Mouse (Mus musculus) intestine, embryonic 14.5 days (tissue): ENCODE measurements around the gene Rabgap1l. TPM values are rescaled to one million over a fixed set of nuclear protein-coding genes. Genes with fewer than 3 reads are reported as not detected.

ENCODE experiments used
- ATAC-seq: fragments of 200-750 bp; cut with Nextera tagmentation; replicated peaks from 2 replicates; pipeline ENCODE4 v1.8.0; 2017; ENCODE audit warnings: low read depth, moderate number of reproducible peaks, moderate TSS enrichment, moderate library complexity; ENCODE audit not compliant: low FRiP score, low TSS enrichment
- DNase-seq: peaks from one replicate; pipeline ENCODE4 v3.0.0-alpha.2; 2018; ENCODE audit warnings: low spot score
- H3K27ac ChIP-seq: fragments of 300-500 bp; sonication (generic); 2 replicates; pipeline ENCODE4 v1.5.1; 2014; ENCODE audit warnings: low read depth, mild to moderate bottlenecking, control low read depth
- H3K27me3 ChIP-seq: fragments of 300-500 bp; sonication (generic); replicated peaks from 2 replicates; pipeline ENCODE4 v1.6.1; 2014; ENCODE audit warnings: low read length, control low read depth; ENCODE audit not compliant: control insufficient read depth, insufficient read depth
- H3K36me3 ChIP-seq: fragments of 300-500 bp; sonication (generic); 2 replicates; pipeline ENCODE4 v1.6.1; 2014; ENCODE audit warnings: low read length, control low read depth; ENCODE audit not compliant: control insufficient read depth, insufficient read depth
- H3K4me1 ChIP-seq: fragments of 300-500 bp; sonication (generic); replicated peaks from 2 replicates; pipeline ENCODE4 v1.6.1; 2014; ENCODE audit warnings: low read length, control low read depth, mixed read lengths; ENCODE audit not compliant: control insufficient read depth, insufficient read depth
- H3K4me2 ChIP-seq: fragments of 300-500 bp; sonication (generic); 2 replicates; pipeline ENCODE4 v1.6.1; 2014; ENCODE audit warnings: low read length
- H3K4me3 ChIP-seq: fragments of 300-500 bp; sonication (generic); 2 replicates; pipeline ENCODE4 v1.5.1; 2014; ENCODE audit warnings: low read depth, low read length, control low read depth, mixed read lengths
- H3K9ac ChIP-seq: fragments of 300-500 bp; sonication (generic); 2 replicates; pipeline ENCODE4 v1.6.1; 2014; ENCODE audit warnings: mild to moderate bottlenecking, low read length
- H3K9me3 ChIP-seq: fragments of 300-500 bp; sonication (generic); 2 replicates; pipeline ENCODE4 v1.6.1; 2016; ENCODE audit warnings: low read length, control low read depth; ENCODE audit not compliant: control insufficient read depth
- WGBS: fragments of 180-500 bp; shearing (Covaris S2); extraction: QIAGEN DNeasy Blood & Tissue Kit; methylation state at CpG from one replicate; pipeline ENCODE4 v1.1.7; 2014; 5-methylcytosine and 5-hydroxymethylcytosine counted together
- polyA plus RNA-seq: library from polyadenylated mRNA; unstranded; fragments of >200 nt; fragmentation: Nextera tagmentation; extraction: Ambion mirVana; gene quantifications from 2 replicates; pipeline ENCODE4 v1.2.1, GENCODE M21; 2014

The Rabgap1l gene
- polyA plus RNA-seq, 1 experiment from 2014 or later: 19.9 TPM

DNA sequence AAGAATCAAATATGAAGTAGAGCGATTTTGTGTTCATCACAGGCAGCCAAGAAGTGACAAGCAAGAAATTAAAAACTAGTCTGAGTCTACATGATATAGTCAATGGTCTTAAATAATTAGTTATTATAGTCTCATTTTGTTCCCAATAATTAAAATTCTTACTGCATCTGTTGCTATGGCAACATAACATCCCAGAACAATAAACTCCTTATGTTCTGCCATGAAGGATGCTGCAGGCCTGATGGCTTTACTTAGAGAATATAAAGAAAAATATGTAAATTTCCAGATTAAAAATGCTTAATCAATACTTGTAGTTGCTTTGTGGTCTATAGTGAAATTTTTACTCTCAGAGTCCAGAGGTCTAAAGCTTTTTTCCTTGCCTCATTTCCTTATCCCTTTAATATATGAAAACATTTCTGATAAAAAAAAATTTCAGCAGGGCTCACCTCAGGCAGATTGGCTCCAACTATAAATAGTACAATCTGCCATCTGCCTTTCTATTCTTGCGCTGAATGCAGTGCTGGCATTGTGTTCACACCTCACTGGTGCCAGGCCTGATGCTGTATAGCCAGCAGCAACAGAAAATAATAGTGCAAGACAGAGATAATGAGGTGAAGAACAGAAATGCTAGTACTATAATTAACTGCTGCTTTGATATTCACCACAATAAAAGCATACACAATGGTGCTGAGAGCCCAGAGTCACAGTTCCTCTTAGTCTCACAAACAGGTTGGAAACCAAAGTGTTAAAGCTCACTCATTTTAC is 258.3 kb downstream of the Rabgap1l start:
- no peaks in the 10 kb centered on the region for H3K36me3 ChIP-seq
- H3K27me3 ChIP-seq: no peaks in the 10 kb centered on the region
- 84% methylated on average over 2 of the region's 2 CpGs for WGBS
- H3K27ac ChIP-seq: no peak overlapping the region
- no peaks in the 10 kb centered on the region for H3K4me1 ChIP-seq
- H3K4me3 ChIP-seq: no peak overlapping the region
- ATAC-seq (no peak), DNase-seq (no peak)
- no peak overlapping the region for H3K9ac ChIP-seq
- H3K4me2 ChIP-seq: no peak overlapping the region
- H3K9me3 ChIP-seq: no peaks in the 10 kb centered on the region

DNA sequence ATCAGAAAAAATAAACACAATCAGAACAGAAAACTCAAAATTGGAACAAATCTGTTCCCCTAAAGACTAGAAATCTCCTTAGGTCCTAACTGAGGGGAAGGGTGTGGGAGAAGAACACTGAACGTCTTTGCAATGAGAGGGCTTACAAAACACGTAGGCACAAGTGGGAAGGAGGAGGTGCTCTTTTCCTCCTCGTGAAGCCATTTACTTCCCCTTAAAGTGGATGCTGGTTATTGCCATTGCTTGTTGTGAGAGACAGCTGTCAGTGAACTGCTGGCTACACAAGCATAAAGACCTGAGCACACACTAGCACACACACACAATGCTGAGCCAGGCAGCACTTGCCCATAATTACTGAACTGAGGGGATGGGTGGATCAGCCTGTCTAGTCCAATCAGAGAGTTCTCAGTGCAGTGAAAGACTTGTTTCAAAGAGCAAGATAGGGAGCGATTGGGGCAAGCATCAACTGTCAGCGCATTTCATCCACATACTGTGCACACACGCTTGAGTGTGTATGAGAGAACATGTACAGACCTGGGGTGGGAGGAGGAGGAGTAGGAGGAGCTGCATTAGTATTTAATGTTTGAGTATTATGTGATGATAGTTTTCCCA is 259.7 kb downstream of the Rabgap1l start:
- no peak overlapping the region for H3K9ac ChIP-seq
- H3K9me3 ChIP-seq: no peaks in the 10 kb centered on the region
- no peaks in the 10 kb centered on the region for H3K27me3 ChIP-seq
- H3K4me2 ChIP-seq: no peak overlapping the region
- 67% methylated on average over 6 of the region's 6 CpGs for WGBS
- no peaks in the 10 kb centered on the region for H3K36me3 ChIP-seq
- no peaks in the 10 kb centered on the region for H3K4me1 ChIP-seq
- ATAC-seq (no peak), DNase-seq (no peak)
- H3K27ac ChIP-seq: no peak overlapping the region
- no peak overlapping the region for H3K4me3 ChIP-seq

DNA sequence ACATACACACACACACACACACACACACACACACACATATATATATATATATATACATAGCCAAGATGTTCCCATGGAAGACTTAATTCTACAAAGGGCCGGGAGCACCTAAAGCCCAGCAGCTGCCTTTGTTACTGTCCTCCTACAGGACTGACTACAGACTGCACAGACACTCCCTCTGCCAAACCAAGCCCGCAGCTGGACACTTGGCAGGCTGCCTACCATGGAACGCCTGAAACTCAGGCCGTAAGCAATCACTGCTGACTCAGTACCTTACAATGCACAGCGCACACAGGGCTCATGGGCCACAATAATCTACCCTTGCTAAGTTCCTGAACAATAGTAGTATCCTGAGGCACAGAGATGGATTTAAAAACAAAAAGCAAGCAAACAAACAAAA is 261.6 kb downstream of the Rabgap1l start:
- ATAC-seq: no peak
- DNase-seq: peak; percentile 86

DNA sequence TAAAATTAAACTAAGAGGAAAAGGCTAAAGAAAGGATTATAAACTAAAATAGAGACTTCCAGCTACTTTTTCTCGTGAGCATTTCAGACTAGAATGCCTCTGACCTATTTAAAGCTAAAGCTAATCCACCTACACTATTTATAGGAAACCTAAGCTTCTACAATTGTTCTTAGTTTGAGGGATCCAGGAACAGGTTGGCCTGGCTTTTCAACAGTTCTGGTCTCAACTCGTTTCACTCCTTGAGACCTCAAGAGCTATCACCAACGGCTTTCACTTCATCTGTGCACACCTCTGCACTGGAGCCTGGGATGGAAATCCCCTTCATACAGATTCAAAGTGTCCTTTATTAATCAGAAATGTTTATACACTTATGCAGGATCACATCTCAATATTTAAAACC is 271.1 kb downstream of the Rabgap1l start:
- DNase-seq (no peak), ATAC-seq (no peak)
- Histone ChIP-seq H3K4me2 (no peak overlapping the region), H3K9me3 (no peaks in the 10 kb centered on the region), H3K27ac (no peak overlapping the region), H3K9ac (no peak overlapping the region), H3K27me3 (no peaks in the 10 kb centered on the region), H3K36me3 (no peaks in the 10 kb centered on the region), H3K4me1 (no peaks in the 10 kb centered on the region), H3K4me3 (no peak overlapping the region)
- 66% methylated on average over 3 of the region's 3 CpGs for WGBS

More for the DNA sequence above, 261.6 kb downstream of the Rabgap1l start:
- Histone ChIP-seq H3K36me3 (no peaks in the 10 kb centered on the region), H3K4me2 (no peak overlapping the region), H3K4me1 (no peaks in the 10 kb centered on the region), H3K4me3 (no peak overlapping the region), H3K27ac (no peak overlapping the region), H3K27me3 (no peaks in the 10 kb centered on the region), H3K9me3 (no peaks in the 10 kb centered on the region), H3K9ac (no peak overlapping the region)
- 27% methylated on average over 5 of the region's 5 CpGs for WGBS

DNA sequence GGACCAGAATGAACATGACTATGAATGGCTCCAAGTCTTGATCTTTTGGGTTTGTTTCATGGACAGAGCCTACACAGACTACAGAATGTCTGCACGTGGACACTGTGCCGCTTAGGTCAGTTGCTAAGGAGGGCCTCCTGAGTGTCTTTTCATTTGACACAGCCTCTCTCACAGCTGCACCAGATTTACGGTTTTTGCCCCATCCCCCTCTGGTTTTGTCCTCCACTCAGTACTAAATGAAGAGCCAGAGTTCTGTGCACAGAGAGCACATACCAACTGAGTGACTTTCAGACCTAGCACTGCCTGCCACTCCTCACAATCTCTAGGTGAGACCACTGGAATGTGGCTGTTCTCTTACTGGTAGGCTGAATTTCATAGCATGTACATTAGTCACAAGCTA is 272.3 kb downstream of the Rabgap1l start:
- Histone ChIP-seq H3K9me3 (no peaks in the 10 kb centered on the region), H3K4me2 (no peak overlapping the region), H3K9ac (no peak overlapping the region), H3K36me3 (no peaks in the 10 kb centered on the region), H3K27me3 (no peaks in the 10 kb centered on the region), H3K27ac (no peak overlapping the region), H3K4me1 (no peaks in the 10 kb centered on the region), H3K4me3 (no peak overlapping the region)
- DNase-seq (no peak), ATAC-seq (no peak)
- WGBS: 45% methylated on average over 3 of the region's 3 CpGs

DNA sequence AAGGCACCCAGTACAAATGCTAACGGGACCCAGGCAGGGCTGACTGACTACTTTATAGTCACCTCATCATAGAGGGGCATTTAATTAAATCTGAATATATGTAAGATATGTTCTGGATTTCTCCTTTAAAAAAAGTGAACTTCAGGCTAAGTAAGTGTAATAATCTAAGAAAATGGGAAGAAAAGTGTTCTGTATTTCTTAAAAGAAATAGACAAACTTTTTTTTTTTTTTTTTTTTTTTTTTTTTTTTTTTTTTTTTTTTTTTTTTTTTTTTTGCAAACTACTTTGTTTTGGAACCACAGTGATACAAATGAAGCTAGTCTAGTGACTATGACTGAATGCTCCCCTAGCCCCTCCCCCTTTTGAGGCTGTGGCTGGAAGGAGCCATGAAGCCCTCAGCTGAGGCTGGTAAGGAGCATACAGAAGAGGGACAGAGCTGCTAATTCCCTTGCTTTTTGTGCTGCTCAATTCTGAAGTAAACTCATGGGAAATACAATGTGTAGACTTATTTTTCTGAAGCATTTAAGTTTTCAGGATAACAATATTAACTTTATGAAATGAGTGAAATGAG is 273.0 kb downstream of the Rabgap1l start:
- Histone ChIP-seq H3K4me2 (no peak overlapping the region), H3K9me3 (no peaks in the 10 kb centered on the region), H3K27ac (no peak overlapping the region), H3K9ac (no peak overlapping the region), H3K36me3 (no peaks in the 10 kb centered on the region), H3K4me3 (no peak overlapping the region), H3K4me1 (no peaks in the 10 kb centered on the region), H3K27me3 (no peaks in the 10 kb centered on the region)
- DNase-seq (no peak), ATAC-seq (no peak)
- 84% methylated on average over 1 of the region's 1 CpGs for WGBS

DNA sequence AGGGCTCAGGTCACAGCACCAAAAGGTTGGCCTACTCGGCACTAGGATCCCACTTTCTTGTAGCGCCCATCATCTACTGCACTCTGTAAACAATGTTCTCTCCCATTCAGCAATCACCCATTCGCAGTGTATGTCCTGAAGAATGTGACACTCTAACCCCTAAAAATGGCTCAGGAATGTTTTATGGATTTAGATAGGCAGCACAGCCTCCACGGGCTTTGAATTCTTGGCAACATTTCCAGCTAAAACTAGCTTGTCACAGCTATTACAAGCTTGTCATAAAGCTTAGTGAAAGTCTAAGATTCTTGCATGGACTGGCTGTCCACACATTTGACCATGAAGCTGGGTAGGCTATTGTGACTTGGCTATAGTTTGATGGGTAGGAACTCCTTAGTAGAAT is 274.5 kb downstream of the Rabgap1l start:
- no peaks in the 10 kb centered on the region for H3K9me3 ChIP-seq
- no peak overlapping the region for H3K9ac ChIP-seq
- DNase-seq: no peak
- H3K27me3 ChIP-seq: no peaks in the 10 kb centered on the region
- no peak for ATAC-seq
- H3K4me2 ChIP-seq: no peak overlapping the region
- no peak overlapping the region for H3K4me3 ChIP-seq
- no peaks in the 10 kb centered on the region for H3K36me3 ChIP-seq
- H3K4me1 ChIP-seq: no peaks in the 10 kb centered on the region
- no peak overlapping the region for H3K27ac ChIP-seq
- WGBS: 64% methylated on average over 4 of the region's 4 CpGs

DNA sequence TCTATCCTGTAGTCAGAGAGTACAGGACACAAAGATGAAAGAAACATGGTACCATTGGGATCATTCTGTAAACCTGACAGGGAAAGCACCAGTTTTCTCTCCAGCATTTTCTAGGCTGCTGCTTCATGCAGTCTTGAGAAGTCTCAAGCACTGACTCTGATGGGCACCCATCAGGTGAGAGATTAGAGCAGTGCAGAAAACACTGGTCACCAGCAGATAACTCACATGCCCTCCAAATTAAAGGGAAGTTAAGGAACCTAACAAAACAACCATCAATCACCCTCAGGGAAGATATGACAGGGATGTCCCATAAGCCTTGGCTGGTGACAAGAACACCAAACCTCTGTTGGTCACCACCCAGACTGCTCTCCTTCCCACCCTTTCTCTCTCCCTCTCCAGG is 285.2 kb downstream of the Rabgap1l start:
- no peaks in the 10 kb centered on the region for H3K4me1 ChIP-seq
- no peak overlapping the region for H3K4me2 ChIP-seq
- H3K27me3 ChIP-seq: no peaks in the 10 kb centered on the region
- H3K27ac ChIP-seq: no peak overlapping the region
- no peaks in the 10 kb centered on the region for H3K36me3 ChIP-seq
- no peak for DNase-seq
- no peak overlapping the region for H3K4me3 ChIP-seq
- no peak overlapping the region for H3K9ac ChIP-seq
- no peak for ATAC-seq
- no peaks in the 10 kb centered on the region for H3K9me3 ChIP-seq
